Mouse (Mus musculus) 3T3-L1 (cell line): ENCODE measurements around the gene Gm15319.
A peak's percentile ranks its signal among the peaks of the same experiment; 100 is the strongest.
"Not testable (repeated sequence)": the region's sequence is repeated elsewhere in the genome, so short reads cannot be mapped to it uniquely, and the experiment has no call there.

ENCODE experiments used
- DNase-seq: peaks from one replicate; pipeline ENCODE4 v3.0.0-alpha.2; 2015; ENCODE audit warnings: low read depth, low spot score

The Gm15319 gene

DNA sequence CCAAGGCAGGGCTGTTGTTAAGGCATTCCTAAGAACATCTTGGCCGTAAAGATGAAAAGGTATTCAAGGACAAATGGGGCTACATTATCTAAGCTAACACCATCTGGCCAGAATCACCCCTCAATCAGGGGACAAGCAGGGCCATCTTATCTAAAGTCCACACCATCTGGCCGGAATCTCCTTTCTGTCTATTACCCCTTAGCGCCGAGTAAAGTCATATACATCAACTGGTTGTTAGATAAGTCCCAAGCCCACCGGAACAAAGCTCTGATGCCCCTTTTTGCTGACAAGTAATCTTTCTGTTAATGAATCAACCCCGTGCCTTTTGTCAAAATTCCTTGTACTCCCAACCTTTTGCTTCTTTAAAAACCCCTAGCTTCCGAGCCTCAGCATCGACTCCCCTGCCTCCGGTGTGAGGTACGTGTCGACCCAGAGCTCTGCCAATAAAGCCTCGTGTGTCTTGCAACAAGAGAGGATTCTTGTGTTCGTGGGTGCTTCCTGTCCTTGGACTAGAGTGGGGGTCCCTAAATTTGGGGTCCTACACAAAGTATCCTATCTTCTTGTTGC lies 65.0 kb downstream of the Gm15319 start:
- peak; percentile 5 for DNase-seq

DNA sequence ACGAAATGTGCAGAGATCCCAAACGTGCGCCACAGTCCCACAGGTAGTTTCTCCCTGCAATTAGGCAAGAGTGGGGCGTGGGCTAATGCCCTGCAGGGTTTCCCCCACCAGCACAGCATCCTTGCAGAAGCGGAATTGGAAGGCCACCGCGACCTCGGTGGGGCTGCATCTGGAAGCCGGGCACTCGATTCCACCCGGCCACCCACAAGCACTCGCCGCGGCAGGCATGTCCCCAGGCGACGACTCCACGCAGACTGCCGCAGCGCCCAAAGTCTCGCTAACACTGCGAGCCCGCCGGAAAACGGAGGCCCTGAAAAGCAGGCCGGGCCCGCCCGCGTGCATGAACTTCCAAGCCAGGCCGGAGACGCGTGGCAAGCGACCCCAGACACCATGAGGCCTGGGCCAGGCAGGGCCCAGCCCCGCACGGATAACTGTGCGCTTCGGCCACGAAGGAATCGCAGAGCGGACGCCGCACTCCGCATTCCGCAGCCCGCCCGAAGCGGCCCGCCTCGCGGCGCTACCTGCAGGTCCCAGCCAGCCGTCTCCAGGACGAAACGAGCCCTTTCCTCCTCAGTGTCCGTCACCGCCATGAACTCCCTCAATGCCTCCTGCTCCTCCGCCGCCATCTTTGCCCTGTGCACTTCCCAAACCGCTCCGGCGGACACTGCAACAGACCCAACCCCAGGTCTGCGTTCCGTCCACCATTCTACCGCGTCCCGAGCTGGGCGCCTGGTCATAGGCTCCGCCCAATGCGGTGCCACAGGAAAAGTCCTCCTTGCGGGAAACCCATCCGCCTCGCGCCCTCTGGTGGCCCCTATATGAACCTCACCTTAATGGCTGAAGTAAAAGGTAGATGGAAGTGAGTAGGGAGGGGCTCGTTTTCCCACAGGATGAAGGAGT lies 66.0 kb downstream of the Gm15319 start:
- peak; percentile 74 for DNase-seq

DNA sequence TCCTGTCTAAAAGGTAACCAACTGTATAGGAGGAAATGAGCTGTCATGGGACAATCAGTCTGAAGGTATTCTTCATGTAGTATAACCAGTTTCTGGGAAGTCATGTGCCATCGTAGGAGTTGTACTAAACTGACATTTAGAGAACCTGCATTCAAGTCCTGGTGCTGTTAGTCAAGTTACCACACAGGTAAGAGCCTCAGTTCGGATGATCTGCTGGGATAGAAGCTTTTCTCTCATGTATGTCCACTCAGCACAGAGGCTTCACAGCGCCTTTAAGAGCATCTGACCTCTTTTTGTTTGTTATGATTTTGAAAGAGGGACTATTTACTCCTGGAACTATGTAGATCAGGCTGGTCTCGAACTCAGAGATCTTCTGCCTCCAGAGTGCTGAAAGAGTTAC lies 67.1 kb downstream of the Gm15319 start:
- DNase-seq: not testable (repeated sequence)

DNA sequence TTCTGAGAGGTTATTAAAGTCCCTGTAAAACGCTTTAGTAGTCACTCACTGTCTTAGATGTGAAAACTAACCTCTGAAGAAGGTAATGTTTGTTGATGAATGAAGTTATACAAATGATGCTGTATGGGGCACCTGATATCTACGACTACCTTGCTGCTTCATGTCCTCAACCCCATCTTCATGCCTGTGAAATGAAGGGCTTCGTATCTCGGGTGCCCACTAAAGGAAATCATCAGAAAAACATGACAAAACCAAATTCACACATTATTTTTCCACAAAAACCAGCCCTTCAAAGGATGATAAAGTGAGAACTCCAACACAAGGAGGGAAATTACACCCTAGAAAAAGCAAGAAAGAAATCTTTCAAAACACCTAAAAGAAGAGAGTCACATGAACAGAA lies 68.2 kb downstream of the Gm15319 start:
- DNase-seq: not testable (repeated sequence)

DNA sequence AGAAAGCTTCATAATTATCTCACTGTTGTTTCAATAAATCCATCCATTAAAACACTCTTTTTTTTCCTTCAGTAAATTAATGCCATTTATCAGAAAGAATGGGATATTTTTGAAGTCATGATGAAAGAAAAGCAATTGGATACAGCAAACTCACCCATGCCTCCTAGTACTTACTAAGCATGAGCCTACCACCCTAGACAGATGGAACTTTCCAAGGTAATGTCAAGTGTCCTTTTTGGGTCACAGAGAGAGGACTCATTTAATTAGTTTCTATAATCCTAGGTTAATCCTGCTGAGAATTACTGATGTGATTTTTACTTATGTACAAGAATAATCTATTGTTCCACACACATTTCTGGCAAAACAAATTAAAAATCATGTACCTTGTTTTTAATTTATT lies 69.0 kb downstream of the Gm15319 start:
- DNase-seq: not testable (repeated sequence)

- not testable (repeated sequence) for DNase-seq
Observed at GRCm38 (mm10) chr8:20290015-20290414, 73.0 kb downstream of the Gm15319 start.

- DNase-seq: not testable (repeated sequence)
Observed at GRCm38 (mm10) chr8:20288878-20289277, 74.1 kb downstream of the Gm15319 start.

- not testable (repeated sequence) for DNase-seq
Observed at GRCm38 (mm10) chr8:20287706-20288105, 75.3 kb downstream of the Gm15319 start.
